Mouse (Mus musculus): ENCODE results near the gene Cabp4.
A peak's percentile ranks its signal among the peaks of the same experiment; 100 is the strongest.
"Not testable (repeated sequence)": the region's sequence is repeated elsewhere in the genome, so short reads cannot be mapped to it uniquely, and the experiment has no call there.

The Cabp4 gene

GRCm38 (mm10) chr19:4146366-4147021 lies 2.7 kb upstream of the Cabp4 start:
- no peak for DNase-seq

GRCm38 (mm10) chr19:4145936-4146335 lies 2.1 kb upstream of the Cabp4 start:
- DNase-seq, result no peak

DNA sequence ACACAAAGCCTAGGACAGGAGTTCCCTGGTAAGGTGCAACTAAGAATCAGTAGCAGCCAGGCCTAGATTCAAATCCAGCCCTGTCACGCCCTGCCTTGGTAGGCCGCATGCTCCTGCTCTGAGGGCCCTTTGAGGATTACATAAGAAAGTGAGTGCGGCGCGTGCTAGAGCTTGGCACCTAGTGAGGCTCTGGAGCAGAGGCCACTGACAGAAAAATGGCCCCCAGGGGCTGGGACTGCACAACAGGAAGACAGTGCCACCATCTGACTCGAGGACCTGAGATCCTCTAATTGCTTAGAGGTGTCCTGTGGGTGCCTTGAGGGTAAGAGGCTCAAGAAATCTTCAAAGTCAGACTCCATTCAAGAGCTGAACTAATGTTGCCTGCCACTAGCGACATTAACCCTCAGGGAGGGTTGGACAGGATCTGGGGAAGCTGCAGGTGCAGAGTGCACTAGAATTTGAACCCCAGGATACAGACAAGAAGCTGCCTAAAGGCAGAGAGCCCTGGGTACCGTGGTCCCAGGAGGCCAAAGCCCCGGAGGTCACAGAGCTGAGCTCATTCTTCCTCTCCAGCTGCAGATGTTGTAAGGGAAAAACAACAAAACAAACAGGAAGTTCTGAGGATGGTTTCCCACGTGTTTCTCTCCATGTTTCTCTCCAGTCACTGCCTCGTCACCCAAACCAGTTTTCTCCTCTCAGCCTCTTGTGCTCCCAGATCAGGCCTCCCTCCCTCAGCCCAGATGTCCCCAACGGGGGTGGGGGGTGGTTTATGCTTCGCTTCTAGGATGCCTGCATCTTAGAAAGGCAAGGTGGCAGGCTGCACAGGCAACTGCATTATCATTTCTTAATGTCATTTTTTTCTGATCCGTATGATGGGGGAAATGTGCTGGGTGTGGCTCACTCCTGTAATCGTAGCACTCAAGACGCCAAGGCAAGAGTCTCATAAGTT lies 991 bp upstream of the Cabp4 start:
- no peak for DNase-seq

DNA sequence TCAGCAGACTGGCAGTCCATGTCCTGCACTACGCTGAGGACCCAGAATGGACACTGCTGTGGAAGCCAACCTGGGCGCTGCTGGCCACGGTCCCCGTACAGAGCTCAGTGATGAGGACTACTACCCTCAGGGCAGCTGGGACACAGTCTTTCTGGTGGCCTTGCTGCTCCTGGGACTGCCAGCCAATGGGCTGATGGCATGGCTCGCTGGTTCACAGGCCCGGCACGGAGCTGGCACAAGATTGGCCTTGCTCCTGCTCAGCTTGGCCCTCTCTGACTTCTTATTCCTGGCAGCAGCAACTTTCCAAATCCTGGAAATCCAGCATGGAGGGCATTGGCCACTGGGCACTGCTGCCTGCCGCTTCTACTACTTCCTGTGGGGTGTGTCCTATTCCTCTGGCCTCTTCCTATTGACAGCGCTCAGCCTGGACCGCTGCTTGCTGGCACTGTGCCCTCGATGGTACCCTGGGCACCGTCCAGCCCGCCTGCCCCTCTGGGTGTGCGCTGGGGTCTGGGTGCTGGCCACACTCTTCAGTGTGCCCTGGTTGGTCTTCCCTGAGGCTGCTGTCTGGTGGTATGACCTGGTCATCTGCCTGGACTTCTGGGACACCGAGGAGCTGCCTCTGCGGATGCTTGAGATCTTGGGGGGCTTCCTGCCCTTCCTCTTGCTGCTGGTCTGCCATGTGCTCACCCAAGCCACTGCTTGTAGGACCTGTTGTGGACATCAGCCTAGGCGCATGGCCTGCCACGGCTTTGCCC lies 1.2 kb downstream of the Cabp4 start:
- no peak for DNase-seq

GRCm38 (mm10) chr19:4140147-4140546 lies 3.7 kb downstream of the Cabp4 start:
- no peak for DNase-seq

GRCm38 (mm10) chr19:4139446-4139845 lies 4.4 kb downstream of the Cabp4 start, which contains the start of gene Gpr152:
TSS of gene Gpr152 (plus strand) at chr19:4139787.
- no peak for DNase-seq

- DNase-seq, result no peak
Measured at GRCm38 (mm10) chr19:4137913-4138312, 5.9 kb downstream of the Cabp4 start.

- DNase-seq, result no peak
Measured at GRCm38 (mm10) chr19:4136463-4136862, 7.4 kb downstream of the Cabp4 start.

GRCm38 (mm10) chr19:4135963-4136345 lies 7.9 kb downstream of the Cabp4 start:
- not testable (repeated sequence) for DNase-seq

- not testable (repeated sequence) for DNase-seq
Measured at GRCm38 (mm10) chr19:4135229-4135962, 8.4 kb downstream of the Cabp4 start.

DNA sequence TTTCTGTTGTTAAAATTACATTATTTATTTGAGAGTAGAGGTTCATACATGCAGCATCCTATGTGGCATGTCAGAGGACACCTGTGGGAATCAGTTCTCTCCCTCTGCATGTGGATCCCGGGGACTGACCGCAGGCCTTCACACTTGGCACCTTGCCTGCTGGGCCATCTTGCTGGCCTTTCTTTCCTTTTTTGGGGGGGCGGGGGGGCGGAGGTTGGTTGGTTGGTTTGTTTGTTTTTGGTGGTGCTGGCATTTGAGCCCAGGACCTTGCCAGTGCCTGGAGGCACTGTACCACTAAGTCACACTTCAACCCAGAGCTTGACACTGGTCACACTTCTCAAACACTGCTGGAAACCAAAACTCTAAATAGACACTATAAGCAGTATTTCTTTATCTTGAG lies 9.5 kb downstream of the Cabp4 start:
- DNase-seq, result no peak

DNA sequence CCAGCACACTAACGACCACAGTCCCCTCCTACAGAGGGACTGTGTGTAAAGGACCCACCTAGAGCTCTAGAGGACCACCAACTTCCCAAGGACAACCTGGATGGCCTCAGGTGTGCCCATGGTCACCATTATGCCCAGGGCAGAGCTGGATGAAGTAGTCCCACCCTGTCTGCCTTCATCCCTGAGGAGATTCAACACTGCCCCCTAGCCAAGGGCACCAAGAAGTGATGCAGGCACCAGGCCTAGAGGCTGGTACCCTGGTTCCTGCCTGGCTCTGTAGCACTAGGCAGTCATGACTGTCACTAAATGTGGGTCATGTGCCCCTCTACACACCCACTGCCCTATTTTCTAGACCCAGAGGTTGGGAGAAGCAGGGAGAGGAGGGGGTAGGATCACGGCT lies 12.1 kb downstream of the Cabp4 start:
- no peak for DNase-seq

GRCm38 (mm10) chr19:4131075-4131474 lies 12.8 kb downstream of the Cabp4 start:
- DNase-seq, result no peak

GRCm38 (mm10) chr19:4130106-4130505 lies 13.7 kb downstream of the Cabp4 start:
- no peak for DNase-seq

GRCm38 (mm10) chr19:4129462-4129861 lies 14.4 kb downstream of the Cabp4 start:
- no peak for DNase-seq

GRCm38 (mm10) chr19:4126759-4127495 lies 16.9 kb downstream of the Cabp4 start:
- DNase-seq, result no peak

DNA sequence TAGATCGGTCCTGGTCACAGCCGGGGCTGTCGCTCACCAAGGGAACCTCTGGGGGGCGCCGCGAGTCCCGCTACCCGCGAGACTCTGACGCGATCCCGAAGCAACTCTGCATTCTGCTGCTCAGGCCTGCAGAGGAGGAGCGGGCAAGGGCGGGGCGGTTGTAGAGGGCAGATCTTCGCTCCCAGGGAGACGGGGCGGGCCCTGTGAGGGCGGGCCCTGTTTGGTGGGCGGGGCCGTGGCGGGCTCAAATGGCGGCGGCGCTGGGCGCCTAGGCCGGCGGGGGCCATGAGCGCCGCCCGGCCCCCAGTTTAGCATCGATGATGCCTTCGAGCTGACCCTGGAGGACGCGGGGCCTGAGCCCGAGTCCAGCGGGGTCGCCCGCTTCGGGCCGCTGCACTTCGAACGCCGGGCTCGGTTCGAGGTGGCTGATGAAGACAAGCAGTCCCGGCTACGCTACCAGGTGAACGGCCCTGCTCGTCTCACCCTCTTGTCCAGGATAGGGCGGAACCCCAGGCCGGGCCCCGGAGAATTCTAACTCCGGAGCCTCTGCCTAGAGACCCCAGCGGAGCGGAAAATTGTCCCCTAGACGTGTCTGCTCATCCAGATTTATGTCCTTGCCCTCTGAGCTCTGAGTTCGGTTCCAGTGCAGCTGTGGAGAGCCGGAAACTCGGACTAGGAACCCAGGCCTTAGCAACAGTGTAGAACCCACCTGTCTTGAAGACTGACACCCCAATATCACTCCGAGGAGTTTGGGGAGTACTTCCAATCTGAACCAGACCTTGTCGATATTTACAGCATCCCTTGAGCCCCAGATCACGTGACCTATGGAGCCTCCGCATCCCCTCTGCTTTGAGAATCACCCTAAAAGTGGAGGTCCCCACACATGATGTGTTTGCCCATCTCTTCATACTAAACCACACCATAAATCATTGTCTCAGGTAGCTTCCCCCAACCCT lies 17.8 kb downstream of the Cabp4 start, which contains the start of gene Aip:
Aip (minus strand) TSS at position 118 of the 956 bp plus-strand sequence.
- DNase-seq, result peak; percentile 100

- peak; percentile 45 for DNase-seq
Measured at GRCm38 (mm10) chr19:4125268-4125667, 18.6 kb downstream of the Cabp4 start.

GRCm38 (mm10) chr19:4124432-4124831 lies 19.4 kb downstream of the Cabp4 start:
- no peak for DNase-seq

All from lung, postnatal 10 days (tissue).